Mouse (Mus musculus) embryonic stem cell, embryonic (primary cell): ENCODE data around the gene Rassf7.

Experiments
- CTCF ChIA-PET, 4 experiments: fragments of 300-600 bp in 2 of 4; fragments of 350-600 bp in 2 of 4; sonication (Branson Sonifier 250); formaldehyde crosslinking; loops; one replicate each; lab custom pipeline; 2022; ENCODE audit warnings: inconsistent platforms in 2 of 4; lab: Charles Lee
- POLR2A ChIA-PET, 4 experiments: fragments of 300-600 bp in 2 of 4; fragments of 350-600 bp in 2 of 4; sonication (Branson Sonifier 250); formaldehyde crosslinking; loops; one replicate each; lab custom pipeline; 2022; ENCODE audit warnings: antibody characterized with exemption in 4 of 4, inconsistent platforms in 1 of 4; lab: Charles Lee

The Rassf7 gene

GRCm38 (mm10) chr7:141192776-141193347, 22.8 kb upstream of the Rassf7 start:
- POLR2A ChIA-PET, result interaction anchor here (0.6 to 4.9 kb wide), 37 partner anchors 8 to 352 kb away, joined by 3 to 84 read pairs (median 4); partner anchors contain the start of genes Rassf7 (in 3 of the 4), Phrf1 (in 2 of the 4), Ptdss2 (in 2 of the 4) and Taldo1 (in 2 of the 4)
- CTCF ChIA-PET, result interaction anchor here in 2 of 4 experiments (0.6 to 2.2 kb wide), 4 partner anchors 17 to 170 kb away, joined by 3 to 8 read pairs (median 6); partner anchors contain the start of gene Ptdss2 (in 1 of the 2)

- ChIA-PET CTCF (interaction anchor here in 3 of 4 experiments (0.6 to 2.2 kb wide), 11 partner anchors 11 to 285 kb away, joined by 3 to 9 read pairs (median 5); partner anchors contain the start of genes Phrf1 (in 1 of the 3), Ptdss2 (in 1 of the 3) and Rassf7 (in 1 of the 3)), POLR2A (interaction anchor here (0.6 to 4.9 kb wide), 56 partner anchors 9 to 709 kb away, joined by 3 to 84 read pairs (median 4); partner anchors contain the start of genes Rassf7 (in 4 of the 4), Phrf1 (in 2 of the 4), Ptdss2 (in 2 of the 4) and Rnh1 (in 2 of the 4))
Measured at GRCm38 (mm10) chr7:141193348-141193856, 22.3 kb upstream of the Rassf7 start.

GRCm38 (mm10) chr7:141193948-141194347, 21.7 kb upstream of the Rassf7 start, which contains the start of the genes Hras and Lrrc56:
Gene Hras, minus strand, starts transcription at chr7:141194005.
Gene Lrrc56, plus strand, starts transcription at chr7:141194157.
- POLR2A ChIA-PET, result interaction anchor here (0.6 to 4.9 kb wide), 66 partner anchors 9 to 1079 kb away, joined by 3 to 84 read pairs (median 4); partner anchors contain the start of genes Rassf7 (in 4 of the 4), Phrf1 (in 2 of the 4), Ptdss2 (in 2 of the 4) and Rnh1 (in 2 of the 4)
- CTCF ChIA-PET, result interaction anchor here (0.5 to 2.2 kb wide), 12 partner anchors 10 to 286 kb away, joined by 3 to 9 read pairs (median 5); partner anchors contain the start of genes Phrf1 (in 1 of the 4), Ptdss2 (in 1 of the 4) and Rassf7 (in 1 of the 4)

- ChIA-PET CTCF (interaction anchor here (0.5 to 2.2 kb wide), 12 partner anchors 10 to 286 kb away, joined by 3 to 9 read pairs (median 5); partner anchors contain the start of genes Phrf1 (in 1 of the 4), Ptdss2 (in 1 of the 4) and Rassf7 (in 1 of the 4)), POLR2A (interaction anchor here (0.6 to 4.9 kb wide), 57 partner anchors 9 to 1079 kb away, joined by 3 to 84 read pairs (median 4); partner anchors contain the start of genes Rassf7 (in 4 of the 4), Phrf1 (in 2 of the 4), Ptdss2 (in 2 of the 4) and Rnh1 (in 2 of the 4))
Measured at GRCm38 (mm10) chr7:141194409-141194808, 21.3 kb upstream of the Rassf7 start.

GRCm38 (mm10) chr7:141194830-141195229, 20.8 kb upstream of the Rassf7 start:
- POLR2A ChIA-PET, result interaction anchor here in 3 of 4 experiments (0.8 to 4.9 kb wide), 25 partner anchors 11 to 338 kb away, joined by 3 to 84 read pairs (median 5); partner anchors contain the start of genes Rassf7 (in 2 of the 3), Rnh1 (in 2 of the 3), Gm45785 (in 1 of the 3) and Pgghg (in 1 of the 3)
- CTCF ChIA-PET, result interaction anchor here in 2 of 4 experiments (1.0 to 1.6 kb wide), 6 partner anchors 9 to 287 kb away, joined by 3 to 9 read pairs (median 5); partner anchors contain the start of gene Phrf1 (in 1 of the 2)

- ChIA-PET POLR2A (interaction anchor here in 3 of 4 experiments (1.0 to 4.9 kb wide), 7 partner anchors 9 to 96 kb away, joined by 3 to 84 read pairs (median 5); partner anchors contain the start of gene Rassf7 (in 3 of the 3)), CTCF (interaction anchor here in 1 of 4 experiments (0.6 kb wide), 2 partner anchors 9 to 18 kb away, joined by 3 read pairs; partner anchors contain the start of gene Lmntd2)
Measured at GRCm38 (mm10) chr7:141195754-141196153, 19.9 kb upstream of the Rassf7 start.

GRCm38 (mm10) chr7:141196619-141197282, 18.9 kb upstream of the Rassf7 start:
- ChIA-PET POLR2A (interaction anchor here (0.7 to 2.7 kb wide), 7 partner anchors 17 to 92 kb away, joined by 3 to 14 read pairs (median 5); partner anchors contain the start of gene Rassf7 (in 3 of the 4)), CTCF (interaction anchor here in 3 of 4 experiments (0.6 to 0.9 kb wide), 3 partner anchors 10 to 392 kb away, joined by 3 read pairs; no protein-coding TSS in a partner anchor)

GRCm38 (mm10) chr7:141198121-141198520, 17.5 kb upstream of the Rassf7 start:
- ChIA-PET CTCF (interaction anchor here in 3 of 4 experiments (0.6 to 1.1 kb wide), 4 partner anchors 30 to 231 kb away, joined by 3 to 7 read pairs (median 4); partner anchors contain the start of gene Ifitm1 (in 1 of the 3)), POLR2A (interaction anchor here in 2 of 4 experiments (0.6 to 1.6 kb wide), 3 partner anchors 16 to 311 kb away, joined by 3 to 5 read pairs (median 4); no protein-coding TSS in a partner anchor)

- ChIA-PET CTCF (interaction anchor here in 1 of 4 experiments (2.1 kb wide), 1 partner anchor 10 kb away, joined by 5 read pairs; the partner anchor contains the start of genes Hras and Lrrc56), POLR2A (interaction anchor here in 3 of 4 experiments (1.2 to 3.7 kb wide), 6 partner anchors 8 to 17 kb away, joined by 3 to 27 read pairs (median 4); partner anchors contain the start of genes Rassf7 (in 2 of the 3), Hras (in 1 of the 3) and Lrrc56 (in 1 of the 3))
Measured at GRCm38 (mm10) chr7:141204546-141204945, 11.1 kb upstream of the Rassf7 start.

- POLR2A ChIA-PET, result interaction anchor here in 3 of 4 experiments (0.9 to 3.7 kb wide), 9 partner anchors 8 to 106 kb away, joined by 3 to 27 read pairs (median 3); partner anchors contain the start of genes Hras (in 2 of the 3), Lrrc56 (in 2 of the 3), Rassf7 (in 2 of the 3) and Lmntd2 (in 1 of the 3)
- CTCF ChIA-PET, result interaction anchor here in 1 of 4 experiments (1.4 kb wide), 1 partner anchor 190 kb away, joined by 3 read pairs; no protein-coding TSS in a partner anchor
Measured at GRCm38 (mm10) chr7:141205504-141205903, 10.2 kb upstream of the Rassf7 start.

- CTCF ChIA-PET, result interaction anchor here in 1 of 4 experiments (1.4 kb wide), 1 partner anchor 189 kb away, joined by 3 read pairs; no protein-coding TSS in a partner anchor
- POLR2A ChIA-PET, result interaction anchor here in 3 of 4 experiments (0.6 to 3.7 kb wide), 8 partner anchors 8 to 189 kb away, joined by 3 to 27 read pairs (median 4); partner anchors contain the start of genes Hras (in 2 of the 3), Lrrc56 (in 2 of the 3), Rassf7 (in 2 of the 3) and Lmntd2 (in 1 of the 3)
Measured at GRCm38 (mm10) chr7:141206182-141206937, 9.3 kb upstream of the Rassf7 start.

- CTCF ChIA-PET, result no interaction called here
- POLR2A ChIA-PET, result interaction anchor here in 1 of 4 experiments (1.4 to 2.1 kb wide), 2 partner anchors 16 to 72 kb away, joined by 3 to 7 read pairs; partner anchors contain the start of genes Hras and Lrrc56
Measured at GRCm38 (mm10) chr7:141209526-141209925, 6.1 kb upstream of the Rassf7 start.

- CTCF ChIA-PET, result no interaction called here
- POLR2A ChIA-PET, result interaction anchor here in 1 of 4 experiments (0.9 to 2.1 kb wide), 2 partner anchors 17 to 59 kb away, joined by 3 to 7 read pairs; partner anchors contain the start of genes Hras and Lrrc56
Measured at GRCm38 (mm10) chr7:141210137-141210536, 5.5 kb upstream of the Rassf7 start.

GRCm38 (mm10) chr7:141210606-141211131, 5.0 kb upstream of the Rassf7 start:
- ChIA-PET POLR2A (interaction anchor here in 1 of 4 experiments (0.9 to 2.1 kb wide), 2 partner anchors 17 to 58 kb away, joined by 3 to 7 read pairs; partner anchors contain the start of genes Hras and Lrrc56), CTCF (no interaction called here)

- POLR2A ChIA-PET, result interaction anchor here in 3 of 4 experiments (0.8 to 1.2 kb wide), 7 partner anchors 8 to 218 kb away, joined by 3 to 4 read pairs (median 3); partner anchors contain the start of genes Hras (in 1 of the 3) and Lrrc56 (in 1 of the 3)
- CTCF ChIA-PET, result interaction anchor here in 1 of 4 experiments (1.1 kb wide), 1 partner anchor 15 kb away, joined by 3 read pairs; no protein-coding TSS in a partner anchor
Measured at GRCm38 (mm10) chr7:141213133-141213532, 2.5 kb upstream of the Rassf7 start.
